Mouse (Mus musculus) layer of hippocampus, adult 18-20 months (tissue): ENCODE results near the gene Smarcc2. TPM values are rescaled to one million over a fixed set of nuclear protein-coding genes. Genes with fewer than 3 reads are reported as not detected.

ENCODE experiments used
- DNase-seq, 2 experiments: peaks; one replicate each; pipeline ENCODE4 v3.0.0; 2022; ENCODE audit warnings: low spot score in 2 of 2
- long read RNA-seq: library from polyadenylated mRNA; stranded (forward); transcript quantifications from one replicate; pipeline ENCODE4 v2.0.0, GENCODE M21; 2021
- total RNA-seq, 2 experiments: library from RNA; stranded (reverse); gene quantifications; 2 replicates each; pipeline ENCODE4 v1.2.3; 2021

The Smarcc2 gene
- total RNA-seq, result 100 to 1,000 TPM; 242 to 261 TPM
- long read RNA-seq, full-length matches to known transcripts, result 154 of 356 reads
- long read RNA-seq, partial matches to known transcripts, result 103 of 356 reads
- long read RNA-seq, other reads (novel, unspliced or antisense), result 99 of 356 reads

- DNase-seq, result peak; percentile 72 to 82
Observed at GRCm38 (mm10) chr10:128458719-128459408, at the start of gene Smarcc2. Smarcc2 (plus strand) TSS chr10:128459248.

DNA sequence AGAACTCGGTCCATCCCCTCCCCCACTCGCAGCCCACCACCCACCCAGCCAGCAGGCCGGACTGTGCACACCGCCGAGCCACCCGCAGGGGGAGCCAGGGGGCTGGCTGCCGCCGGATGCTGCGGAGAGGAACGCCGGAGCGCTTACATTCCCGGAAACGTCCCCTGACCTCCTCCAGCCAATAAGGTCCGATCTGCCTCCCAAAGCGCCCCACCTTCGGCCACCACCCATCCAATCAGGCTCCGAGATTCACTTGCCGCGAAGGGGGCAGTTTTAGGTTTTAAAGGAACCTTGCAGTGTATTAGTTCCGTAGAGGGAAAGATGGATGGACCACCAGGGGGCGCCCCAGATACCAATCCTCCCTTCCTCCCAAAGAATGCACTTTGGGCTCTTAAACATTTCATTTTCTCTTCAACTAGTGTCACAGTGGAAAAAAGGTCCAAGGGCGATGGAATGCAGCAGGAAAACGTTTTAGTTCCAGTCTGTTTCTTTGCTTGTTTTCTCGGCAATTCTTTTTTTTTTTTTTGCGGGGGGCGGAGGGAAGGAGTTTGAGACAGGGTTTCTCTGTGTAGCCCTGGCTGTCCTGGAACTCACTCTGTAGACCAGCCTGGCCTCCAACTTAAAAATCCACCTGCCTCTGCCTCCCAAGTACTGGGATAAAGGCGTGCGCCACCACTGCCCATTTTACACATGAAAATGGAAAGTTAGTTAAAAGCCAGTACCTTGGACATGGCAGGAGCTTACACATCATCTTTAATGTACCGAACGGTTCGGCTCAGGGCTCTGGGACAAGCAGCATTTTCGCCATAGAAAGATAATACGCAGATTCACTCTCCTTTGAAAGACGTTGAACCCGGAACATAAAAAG lies 49.1 kb upstream of the Smarcc2 start:
- DNase-seq, result peak; percentile 97 to 99

GRCm38 (mm10) chr10:128410560-128410845 lies 48.5 kb upstream of the Smarcc2 start:
- DNase-seq, result no peak

- peak; percentile 93 to 96 for DNase-seq
Observed at GRCm38 (mm10) chr10:128411211-128412054, 47.6 kb upstream of the Smarcc2 start, which contains the start of the genes Nabp2 and Rnf41. Nabp2 (minus strand) TSS chr10:128411492. Rnf41 (plus strand) TSS chr10:128411657.

GRCm38 (mm10) chr10:128412055-128412381 lies 47.0 kb upstream of the Smarcc2 start:
- DNase-seq, result peak in 1 of 2 experiments; percentile 32

- DNase-seq, result no peak
Observed at GRCm38 (mm10) chr10:128412558-128412957, 46.5 kb upstream of the Smarcc2 start.

- no peak for DNase-seq
Observed at GRCm38 (mm10) chr10:128413076-128413475, 46.0 kb upstream of the Smarcc2 start.

DNA sequence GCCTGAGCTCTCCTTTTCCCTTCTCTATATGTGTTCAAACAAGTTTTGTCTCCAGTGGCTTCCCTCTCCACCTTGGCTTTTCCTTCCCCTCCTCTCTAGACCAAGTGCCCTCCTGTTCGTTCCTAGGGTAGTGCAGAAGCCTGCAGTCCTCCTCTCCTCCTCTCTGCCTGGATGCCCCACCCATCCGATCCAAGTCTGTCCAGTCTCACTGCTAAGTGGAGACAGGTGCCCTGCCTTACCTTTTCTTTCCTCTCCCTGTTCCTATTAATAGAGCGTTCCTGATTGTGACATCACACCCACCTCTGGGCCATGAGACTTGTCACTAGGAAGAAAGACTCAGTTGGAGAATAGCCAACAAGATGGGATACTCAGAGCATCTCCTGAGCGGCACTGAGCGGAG lies 44.2 kb upstream of the Smarcc2 start:
- no peak for DNase-seq

DNA sequence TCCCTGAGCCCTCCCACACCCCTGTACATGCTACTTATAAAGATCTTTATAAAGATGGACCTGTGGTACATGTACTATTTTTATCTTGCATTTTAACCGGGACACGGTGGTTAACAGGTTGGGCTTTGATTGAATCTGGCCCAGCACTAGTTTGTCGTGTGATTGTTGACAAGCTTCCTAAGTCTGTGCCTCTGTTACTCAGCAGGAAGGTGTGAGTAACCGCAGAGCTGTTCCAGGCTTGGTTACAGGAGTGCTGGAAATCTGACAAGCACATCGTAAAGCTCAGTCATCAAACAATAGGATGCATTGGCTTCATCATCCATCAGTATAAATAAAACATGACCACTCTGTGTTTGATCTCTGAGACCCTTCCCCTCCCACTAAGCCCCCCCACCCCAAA lies 36.6 kb upstream of the Smarcc2 start:
- DNase-seq, result no peak

- no peak for DNase-seq
Observed at GRCm38 (mm10) chr10:128424604-128425003, 34.4 kb upstream of the Smarcc2 start.

DNA sequence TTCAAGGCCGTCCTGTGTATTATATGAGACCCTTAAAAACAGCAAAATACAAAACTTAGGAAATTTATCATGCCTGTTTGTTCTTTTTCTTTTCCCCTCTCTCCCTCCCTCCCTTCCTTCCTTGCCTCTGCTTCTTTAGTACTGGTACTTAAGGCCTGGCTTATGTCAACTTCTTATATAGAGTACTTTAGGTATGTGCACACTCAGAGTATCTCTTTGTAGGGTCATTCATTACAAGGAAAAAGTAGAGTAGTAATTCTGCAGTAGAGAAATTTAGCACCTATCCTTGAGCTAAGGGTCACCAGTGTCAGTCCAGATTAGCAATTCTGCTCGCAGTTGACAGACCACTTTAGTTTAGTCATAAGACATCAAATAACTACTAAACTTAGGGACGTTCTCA lies 33.8 kb upstream of the Smarcc2 start:
- DNase-seq, result no peak

- DNase-seq, result no peak
Observed at GRCm38 (mm10) chr10:128429052-128429451, 30.0 kb upstream of the Smarcc2 start.

DNA sequence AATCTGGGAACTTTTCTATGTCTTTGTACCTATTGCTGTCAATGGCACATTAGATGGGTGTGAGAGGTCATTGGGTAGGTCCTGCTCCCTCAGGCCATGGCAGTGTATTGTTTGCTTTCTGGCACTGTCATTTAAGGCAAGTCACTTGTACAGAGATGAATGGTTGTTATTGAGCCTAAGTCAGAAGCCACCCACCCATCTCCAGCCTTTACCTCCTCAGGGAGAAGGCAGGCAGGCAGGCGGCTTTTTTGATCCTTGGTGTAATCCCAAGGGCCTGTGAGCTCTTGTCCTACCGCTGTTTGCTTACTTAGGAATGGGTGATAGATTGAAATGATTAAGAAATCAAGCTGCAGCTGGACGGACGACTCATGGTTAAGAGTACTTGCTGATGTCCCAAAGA lies 29.6 kb upstream of the Smarcc2 start:
- DNase-seq, result no peak

DNA sequence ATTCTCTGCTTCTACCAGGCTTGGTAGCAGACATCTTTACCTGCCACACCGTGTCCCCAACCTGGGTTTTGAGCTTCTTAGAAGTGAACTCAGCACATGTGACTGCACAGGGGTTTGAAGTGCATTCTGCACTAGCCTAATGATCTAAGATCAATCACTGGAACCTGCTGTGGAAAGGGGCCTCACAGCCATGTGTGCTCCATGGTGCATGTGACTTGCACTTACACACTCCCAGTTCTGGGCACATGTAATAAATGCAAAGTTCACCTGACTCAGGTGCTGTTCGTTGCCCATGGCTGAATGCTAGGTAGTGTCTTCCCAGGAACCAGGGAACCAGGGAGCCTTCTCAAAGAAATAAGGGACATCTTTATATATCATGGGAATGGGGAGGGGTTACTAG lies 25.6 kb upstream of the Smarcc2 start:
- DNase-seq, result no peak

GRCm38 (mm10) chr10:128434681-128435080 lies 24.4 kb upstream of the Smarcc2 start:
- DNase-seq, result no peak

DNA sequence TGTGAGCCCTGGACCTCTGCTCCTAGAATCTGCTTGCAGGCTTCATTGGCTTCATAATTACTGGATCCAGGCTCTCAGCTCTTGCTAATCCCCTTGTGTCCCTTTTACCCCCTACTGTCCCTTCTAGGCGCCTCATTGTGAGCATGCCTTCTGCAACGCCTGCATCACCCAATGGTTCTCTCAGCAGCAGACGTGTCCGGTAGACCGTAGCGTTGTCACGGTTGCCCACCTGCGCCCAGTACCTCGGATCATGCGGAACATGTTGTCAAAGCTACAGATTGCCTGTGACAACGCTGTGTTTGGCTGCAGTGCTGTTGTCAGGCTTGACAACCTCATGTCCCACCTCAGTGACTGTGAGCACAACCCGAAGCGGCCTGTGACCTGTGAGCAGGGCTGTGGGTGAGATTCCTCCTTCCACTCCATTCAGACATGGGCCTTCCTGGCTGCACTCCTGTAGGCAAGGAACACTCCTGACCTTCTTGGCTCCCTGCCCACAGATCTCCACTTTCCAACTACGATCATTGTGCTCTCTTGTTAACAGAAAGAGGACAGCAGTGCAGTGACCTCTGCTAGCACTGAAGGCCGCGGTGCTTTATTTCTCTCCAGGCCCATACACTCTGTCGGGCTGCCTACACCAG lies 23.7 kb upstream of the Smarcc2 start:
- no peak for DNase-seq

DNA sequence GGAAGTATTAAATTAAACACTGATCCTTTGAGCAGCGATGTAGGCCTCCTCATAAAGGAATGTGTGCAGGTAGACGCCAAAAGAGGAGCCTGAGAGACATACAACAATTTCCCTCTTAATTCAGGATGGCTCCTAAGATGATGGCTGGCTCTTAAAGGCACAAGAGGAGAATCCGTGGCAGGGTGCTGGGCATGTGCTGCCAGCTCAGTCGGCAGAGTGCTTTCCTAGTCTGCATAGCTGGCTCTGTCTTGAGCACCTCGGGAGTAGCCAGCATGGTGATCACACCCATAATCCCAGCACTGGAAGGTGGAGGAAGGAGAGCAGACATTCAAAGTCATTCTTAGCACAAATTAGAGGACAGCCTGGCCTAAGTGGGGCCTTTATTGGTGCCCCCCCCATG lies 23.2 kb upstream of the Smarcc2 start:
- no peak for DNase-seq

DNA sequence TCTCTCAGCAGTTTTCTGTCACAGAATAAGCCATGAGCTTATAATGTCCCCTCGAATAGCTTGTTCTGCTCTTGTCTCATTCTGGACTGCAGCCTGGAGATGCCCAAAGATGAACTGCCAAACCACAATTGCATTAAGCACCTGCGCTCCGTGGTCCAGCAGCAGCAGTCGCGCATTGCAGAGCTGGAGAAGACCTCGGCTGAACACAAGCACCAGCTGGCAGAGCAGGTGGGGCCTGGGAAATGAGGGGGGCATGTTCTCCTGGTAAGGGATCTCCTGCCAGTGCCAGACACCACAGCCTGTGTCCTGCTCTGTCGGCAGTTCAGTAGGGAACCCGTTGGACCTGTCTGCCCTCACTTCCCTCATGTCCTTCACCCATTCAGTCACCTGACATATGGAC lies 22.7 kb upstream of the Smarcc2 start:
- no peak for DNase-seq

- DNase-seq, result peak in 1 of 2 experiments; percentile 61
Observed at GRCm38 (mm10) chr10:128438675-128439279, 20.3 kb upstream of the Smarcc2 start.

GRCm38 (mm10) chr10:128440407-128440806 lies 18.6 kb upstream of the Smarcc2 start:
- no peak for DNase-seq
